Mouse (Mus musculus) adrenal gland, postnatal 0 days (tissue): ENCODE results near the gene Tank. TPM values are rescaled to one million over a fixed set of nuclear protein-coding genes. Genes with fewer than 3 reads are reported as not detected.

Experiments used
- polyA plus RNA-seq: library from polyadenylated mRNA; unstranded; fragments of >200 nt; fragmentation: Nextera tagmentation; extraction: Ambion mirVana; gene quantifications from 2 replicates; pipeline ENCODE4 v1.2.1, GENCODE M21; 2015

Tank gene
- 20.8 and 31.5 TPM in 2 replicates for polyA plus RNA-seq

GRCm38 (mm10) chr2:61578433-61578832 lies at the start of gene Tank:
TSS of gene Tank (plus strand) at chr2:61578585.

Other genes starting within 250 kb of the Tank start
- gene Psmd14, start 133.1 kb downstream of the Tank start, polyA plus RNA-seq, result 110 and 148 TPM in 2 replicates
- gene Tbr1, start 224.3 kb downstream of the Tank start, polyA plus RNA-seq, result 0.14 TPM in 1 of 2 replicates, not detected in the other